Mouse (Mus musculus) heart, embryonic 13.5 days (tissue): ENCODE measurements at regions not wholly inside any gene's neighbourhood (a gene's known extent, or its start where the extent isn't known, plus 50 kb on each side); places are given as distances from the start of the nearest gene placed in this dataset.

Experiments used
- ATAC-seq: fragments of 200-750 bp; cut with Nextera tagmentation; 2 replicates; pipeline ENCODE4 v1.8.0; 2017; ENCODE audit warnings: moderate TSS enrichment; ENCODE audit not compliant: insufficient number of reproducible peaks, low FRiP score, low TSS enrichment; ENCODE audit errors: extremely low read depth
- H3K27ac ChIP-seq: fragments of 300-500 bp; sonication (generic); replicated peaks from 2 replicates; pipeline ENCODE4 v1.5.1; 2015; ENCODE audit warnings: moderate library complexity, mild to moderate bottlenecking, inconsistent platforms
- H3K27me3 ChIP-seq: fragments of 300-500 bp; sonication (generic); replicated peaks from 2 replicates; pipeline ENCODE4 v1.6.1; 2015; ENCODE audit warnings: mild to moderate bottlenecking, inconsistent platforms
- H3K36me3 ChIP-seq: fragments of 300-500 bp; sonication (generic); 2 replicates; pipeline ENCODE4 v1.6.1; 2015; ENCODE audit warnings: mild to moderate bottlenecking, inconsistent platforms
- H3K4me1 ChIP-seq: fragments of 300-500 bp; sonication (generic); 2 replicates; pipeline ENCODE4 v1.6.1; 2015; ENCODE audit warnings: inconsistent platforms
- H3K4me2 ChIP-seq: fragments of 300-500 bp; sonication (generic); 2 replicates; pipeline ENCODE4 v1.6.1; 2015; ENCODE audit warnings: inconsistent platforms, mild to moderate bottlenecking, moderate library complexity
- H3K4me3 ChIP-seq: fragments of 300-500 bp; sonication (generic); 2 replicates; pipeline ENCODE4 v1.5.1; 2015; ENCODE audit warnings: moderate library complexity, mild to moderate bottlenecking, inconsistent platforms
- H3K9ac ChIP-seq: fragments of 300-500 bp; sonication (generic); 2 replicates; pipeline ENCODE4 v1.6.1; 2015; ENCODE audit warnings: inconsistent platforms, mild to moderate bottlenecking, moderate library complexity
- H3K9me3 ChIP-seq: fragments of 300-500 bp; sonication (generic); 2 replicates; pipeline ENCODE4 v1.6.1; 2016; ENCODE audit warnings: inconsistent platforms
- WGBS: fragments of 180-500 bp; shearing (Covaris S2); methylation state at CpG from one replicate; pipeline ENCODE4 v1.1.7; 2015; ENCODE audit warnings: mixed read lengths; 5-methylcytosine and 5-hydroxymethylcytosine counted together

DNA sequence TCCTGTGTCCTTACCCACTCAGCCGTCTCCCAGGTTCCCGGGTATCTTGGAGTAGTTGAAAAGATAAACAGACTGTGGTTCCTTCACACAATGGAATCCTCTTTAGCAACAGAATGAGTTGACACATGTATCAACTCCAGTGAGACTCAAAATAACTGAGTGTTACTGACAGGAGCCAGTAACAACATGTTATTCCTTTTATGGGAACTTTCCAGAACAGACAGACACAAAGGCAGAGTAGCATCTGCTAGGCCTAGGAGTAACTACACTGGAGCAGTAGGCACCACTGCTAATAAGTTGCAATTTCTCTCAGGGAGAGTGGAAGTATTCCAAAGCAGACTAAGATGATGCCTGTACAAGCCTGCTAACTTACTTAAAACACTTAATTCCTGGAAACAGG lies 107.1 kb downstream of the Amer3 start:
- Histone ChIP-seq H3K27ac (peak overlapping the region; percentile 75), H3K4me1 (peaks cover 38% of the 10 kb centered on the region), H3K9me3 (0 out of 2 replicates have a peak, but pooled peaks cover 3% of the 10 kb centered on the region), H3K9ac (no peak overlapping the region), H3K4me2 (no peak overlapping the region), H3K4me3 (no peak overlapping the region), H3K27me3 (no peaks in the 10 kb centered on the region), H3K36me3 (no peaks in the 10 kb centered on the region)
- WGBS = 9% methylated on average over 2 of the region's 2 CpGs
- peak; percentile 48; the same call in 1 of the 2 replicates for ATAC-seq

GRCm38 (mm10) chr1:34696533-34696932 lies 117.1 kb downstream of the Amer3 start:
- Histone ChIP-seq H3K4me1 (peaks cover 10% of the 10 kb centered on the region; the same call in 1 of the 2 replicates), H3K36me3 (no peaks in the 10 kb centered on the region), H3K27ac (no peak overlapping the region), H3K9ac (no peak overlapping the region), H3K4me3 (no peak overlapping the region), H3K9me3 (no peaks in the 10 kb centered on the region), H3K27me3 (no peaks in the 10 kb centered on the region), H3K4me2 (no peak overlapping the region)
- WGBS = 72% methylated on average over 4 of the region's 4 CpGs
- no peak for ATAC-seq

- 27% methylated on average over 17 of the region's 17 CpGs for WGBS
- Histone ChIP-seq H3K4me1 (peaks cover 10% of the 10 kb centered on the region; the same call in 1 of the 2 replicates), H3K27me3 (no peaks in the 10 kb centered on the region), H3K4me2 (peak overlapping the region; percentile 62), H3K27ac (0 out of 2 replicates have a peak overlapping the region, but pooled peaks have one; percentile 39), H3K9me3 (no peaks in the 10 kb centered on the region), H3K36me3 (no peaks in the 10 kb centered on the region), H3K9ac (no peak overlapping the region), H3K4me3 (peak overlapping the region; percentile 24; the same call in 1 of the 2 replicates)
- no peak; the same call in 1 of the 2 replicates for ATAC-seq
Measured at GRCm38 (mm10) chr1:34700237-34701030, 121.0 kb downstream of the Amer3 start.

DNA sequence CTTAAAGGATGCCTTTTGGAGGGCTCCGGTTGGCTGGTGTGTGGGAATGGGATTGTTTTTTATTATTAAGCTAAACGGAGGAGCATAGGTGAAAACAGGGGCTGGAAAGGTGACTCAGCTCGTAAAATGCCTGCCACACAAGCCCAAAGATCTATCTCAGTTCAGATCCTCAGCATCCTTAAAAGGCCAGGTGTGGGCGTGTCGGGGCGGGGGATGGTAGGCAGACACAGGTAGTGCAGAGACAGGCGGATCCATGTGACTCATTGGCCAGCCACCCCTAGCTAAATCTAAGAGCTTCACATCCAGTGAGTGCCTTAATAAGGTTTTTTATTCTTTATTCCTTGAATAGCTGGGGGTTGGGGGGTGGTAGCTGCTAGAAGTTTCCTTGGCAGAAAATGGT lies 122.0 kb downstream of the Amer3 start:
- Histone ChIP-seq H3K27me3 (no peaks in the 10 kb centered on the region), H3K4me1 (peaks cover 10% of the 10 kb centered on the region; the same call in 1 of the 2 replicates), H3K4me2 (no peak overlapping the region), H3K9me3 (no peaks in the 10 kb centered on the region), H3K27ac (no peak overlapping the region), H3K9ac (no peak overlapping the region), H3K4me3 (no peak overlapping the region), H3K36me3 (no peaks in the 10 kb centered on the region)
- WGBS = 72% methylated on average over 7 of the region's 7 CpGs
- ATAC-seq = no peak

- Histone ChIP-seq H3K9me3 (peaks cover 4% of the 10 kb centered on the region; the same call in 1 of the 2 replicates), H3K4me2 (no peak overlapping the region), H3K4me1 (no peaks in the 10 kb centered on the region), H3K27me3 (no peaks in the 10 kb centered on the region), H3K9ac (no peak overlapping the region), H3K4me3 (no peak overlapping the region), H3K27ac (no peak overlapping the region), H3K36me3 (no peaks in the 10 kb centered on the region)
- ATAC-seq = no peak
- 75% methylated on average over 2 of the region's 2 CpGs for WGBS
Measured at GRCm38 (mm10) chr1:34709089-34709488, 129.6 kb downstream of the Amer3 start.

- no peak for ATAC-seq
- Histone ChIP-seq H3K4me1 (no peaks in the 10 kb centered on the region), H3K4me2 (no peak overlapping the region), H3K27ac (no peak overlapping the region), H3K36me3 (no peaks in the 10 kb centered on the region), H3K4me3 (no peak overlapping the region), H3K9ac (no peak overlapping the region), H3K9me3 (no peaks in the 10 kb centered on the region), H3K27me3 (no peaks in the 10 kb centered on the region)
- 55% methylated on average over 5 of the region's 5 CpGs for WGBS
Measured at GRCm38 (mm10) chr1:34722674-34723073, 120.2 kb downstream of the Fam168b start.

DNA sequence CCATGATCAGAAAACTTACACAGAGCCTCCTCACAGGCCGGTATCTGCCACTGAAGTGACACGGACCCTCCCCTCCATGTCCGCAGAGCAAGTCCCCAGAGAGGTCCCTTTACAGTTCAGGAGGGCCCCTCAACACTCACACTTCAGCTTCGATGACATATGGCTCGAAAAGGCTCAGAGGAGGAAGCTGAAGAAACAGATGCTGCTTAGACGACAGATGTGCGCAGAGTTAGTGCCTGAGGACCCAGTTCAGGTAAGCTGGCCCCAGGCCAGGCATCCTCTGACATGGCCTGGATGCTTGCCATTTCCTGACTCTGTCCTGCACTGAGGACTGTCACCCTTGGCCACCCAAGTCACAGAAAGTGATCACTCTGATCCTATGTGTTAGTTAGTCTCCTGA lies 110.7 kb downstream of the Fam168b start:
- no peak for ATAC-seq
- no peaks in the 10 kb centered on the region for H3K9me3 ChIP-seq
- no peak overlapping the region for H3K4me2 ChIP-seq
- no peak overlapping the region for H3K9ac ChIP-seq
- H3K36me3 ChIP-seq = no peaks in the 10 kb centered on the region
- peaks cover 11% of the 10 kb centered on the region; the same call in 1 of the 2 replicates for H3K4me1 ChIP-seq
- 53% methylated on average over 7 of the region's 7 CpGs for WGBS
- no peak overlapping the region for H3K27ac ChIP-seq
- H3K27me3 ChIP-seq = no peaks in the 10 kb centered on the region
- no peak overlapping the region for H3K4me3 ChIP-seq

GRCm38 (mm10) chr1:34733026-34733913 lies 109.6 kb downstream of the Fam168b start:
- Histone ChIP-seq H3K9me3 (no peaks in the 10 kb centered on the region), H3K4me2 (no peak overlapping the region), H3K27me3 (no peaks in the 10 kb centered on the region), H3K4me1 (peaks cover 11% of the 10 kb centered on the region; the same call in 1 of the 2 replicates), H3K36me3 (no peaks in the 10 kb centered on the region), H3K27ac (no peak overlapping the region), H3K4me3 (no peak overlapping the region), H3K9ac (no peak overlapping the region)
- 65% methylated on average over 17 of the region's 17 CpGs for WGBS
- ATAC-seq = no peak

DNA sequence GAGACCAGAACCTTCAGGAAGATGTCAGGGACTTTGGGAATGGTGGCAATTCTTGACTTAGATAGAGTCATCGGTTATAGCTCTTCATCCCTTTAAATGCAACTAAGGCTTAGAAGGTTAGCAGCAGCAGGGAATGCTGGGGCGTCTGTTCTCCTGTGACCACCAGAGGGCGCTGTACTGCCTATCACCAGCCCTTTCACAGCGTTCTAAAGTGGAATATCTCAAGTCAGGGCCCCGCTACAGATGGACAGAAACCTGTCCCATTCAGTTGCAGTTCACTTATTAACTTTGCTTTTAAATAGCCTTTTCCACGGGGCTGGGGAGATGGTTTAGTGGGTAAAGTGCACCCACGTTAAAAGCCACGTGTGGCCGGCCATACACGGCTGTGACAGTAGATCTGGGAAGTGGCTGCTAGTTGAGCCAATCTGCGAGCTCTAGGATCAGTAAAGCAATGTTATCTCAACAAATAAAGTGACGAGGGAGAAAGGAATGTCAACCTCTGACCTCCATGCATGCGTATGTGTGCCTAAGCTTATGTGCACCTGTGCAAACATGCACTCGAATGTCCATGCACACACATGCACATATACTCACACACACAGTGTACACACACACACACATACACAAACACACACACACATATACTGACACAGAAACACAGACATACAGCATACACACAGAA lies 104.3 kb downstream of the Fam168b start:
- no peak overlapping the region for H3K9ac ChIP-seq
- peaks cover 3% of the 10 kb centered on the region; the same call in 1 of the 2 replicates for H3K9me3 ChIP-seq
- 44% methylated on average over 14 of the region's 14 CpGs for WGBS
- no peak for ATAC-seq
- H3K4me2 ChIP-seq = no peak overlapping the region
- no peaks in the 10 kb centered on the region for H3K27me3 ChIP-seq
- H3K4me1 ChIP-seq = no peaks in the 10 kb centered on the region
- H3K36me3 ChIP-seq = peaks cover 6% of the 10 kb centered on the region; the same call in 1 of the 2 replicates
- no peak overlapping the region for H3K27ac ChIP-seq
- H3K4me3 ChIP-seq = no peak overlapping the region

- H3K4me2 ChIP-seq = no peak overlapping the region
- ATAC-seq = no peak
- no peak overlapping the region for H3K4me3 ChIP-seq
- H3K27ac ChIP-seq = no peak overlapping the region
- peaks cover 3% of the 10 kb centered on the region; the same call in 1 of the 2 replicates for H3K9me3 ChIP-seq
- H3K36me3 ChIP-seq = peaks cover 7% of the 10 kb centered on the region; the same call in 1 of the 2 replicates
- no peaks in the 10 kb centered on the region for H3K27me3 ChIP-seq
- WGBS = 54% methylated on average over 4 of the region's 4 CpGs
- no peaks in the 10 kb centered on the region for H3K4me1 ChIP-seq
- H3K9ac ChIP-seq = no peak overlapping the region
Measured at GRCm38 (mm10) chr1:34739621-34740020, 103.2 kb downstream of the Fam168b start.

GRCm38 (mm10) chr1:34740891-34741290 lies 102.0 kb downstream of the Fam168b start:
- no peaks in the 10 kb centered on the region for H3K4me1 ChIP-seq
- H3K4me2 ChIP-seq = no peak overlapping the region
- H3K27me3 ChIP-seq = 0 out of 2 replicates have a peak, but pooled peaks cover 2% of the 10 kb centered on the region
- peaks cover 3% of the 10 kb centered on the region; the same call in 1 of the 2 replicates for H3K9me3 ChIP-seq
- no peak overlapping the region for H3K27ac ChIP-seq
- 59% methylated on average over 7 of the region's 7 CpGs for WGBS
- ATAC-seq = no peak
- no peak overlapping the region for H3K9ac ChIP-seq
- H3K36me3 ChIP-seq = peaks cover 7% of the 10 kb centered on the region; the same call in 1 of the 2 replicates
- H3K4me3 ChIP-seq = no peak overlapping the region
